Mouse (Mus musculus) 3134 (cell line): ENCODE data around the gene 4933428M09Rik.
A peak's percentile ranks its signal among the peaks of the same experiment; 100 is the strongest.
"Not testable (repeated sequence)": the region's sequence is repeated elsewhere in the genome, so short reads cannot be mapped to it uniquely, and the experiment has no call there.

Source experiments
- DNase-seq: peaks from one replicate; pipeline ENCODE4 v3.0.0-alpha.2; 2011; ENCODE audit warnings: low spot score; ENCODE audit not compliant: insufficient read length; ENCODE audit errors: extremely low read depth

The 4933428M09Rik gene

GRCm38 (mm10) chrX:139178928-139179327, at the start of gene 4933428M09Rik:
Gene 4933428M09Rik, plus strand, starts transcription at chrX:139179228.
- DNase-seq, result no peak

- no peak for DNase-seq
Measured at GRCm38 (mm10) chrX:139134031-139134430, 45.0 kb upstream of the 4933428M09Rik start.

DNA sequence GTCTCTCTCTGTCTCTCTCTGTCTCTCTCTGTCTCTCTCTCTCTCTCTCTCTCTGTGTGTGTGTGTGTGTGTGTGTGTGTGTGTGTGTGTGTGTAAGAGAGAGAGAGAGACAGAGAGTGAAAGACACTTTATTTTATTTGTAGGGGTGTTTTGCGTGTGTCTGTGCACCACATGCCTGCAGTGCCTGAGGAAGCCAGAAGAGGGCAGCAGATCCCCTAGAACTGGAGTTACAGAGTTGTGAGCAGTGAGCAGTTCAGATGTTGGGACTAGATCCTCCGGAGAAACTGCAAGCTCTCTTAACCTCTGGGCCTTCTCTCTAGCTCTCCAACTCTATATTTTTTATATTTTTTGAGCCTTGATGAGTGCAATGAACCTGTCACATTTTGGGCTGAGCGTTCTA, 12.5 kb downstream of the 4933428M09Rik start:
- DNase-seq, result not testable (repeated sequence)

GRCm38 (mm10) chrX:139194572-139195279, 15.7 kb downstream of the 4933428M09Rik start:
- DNase-seq, result no peak

DNA sequence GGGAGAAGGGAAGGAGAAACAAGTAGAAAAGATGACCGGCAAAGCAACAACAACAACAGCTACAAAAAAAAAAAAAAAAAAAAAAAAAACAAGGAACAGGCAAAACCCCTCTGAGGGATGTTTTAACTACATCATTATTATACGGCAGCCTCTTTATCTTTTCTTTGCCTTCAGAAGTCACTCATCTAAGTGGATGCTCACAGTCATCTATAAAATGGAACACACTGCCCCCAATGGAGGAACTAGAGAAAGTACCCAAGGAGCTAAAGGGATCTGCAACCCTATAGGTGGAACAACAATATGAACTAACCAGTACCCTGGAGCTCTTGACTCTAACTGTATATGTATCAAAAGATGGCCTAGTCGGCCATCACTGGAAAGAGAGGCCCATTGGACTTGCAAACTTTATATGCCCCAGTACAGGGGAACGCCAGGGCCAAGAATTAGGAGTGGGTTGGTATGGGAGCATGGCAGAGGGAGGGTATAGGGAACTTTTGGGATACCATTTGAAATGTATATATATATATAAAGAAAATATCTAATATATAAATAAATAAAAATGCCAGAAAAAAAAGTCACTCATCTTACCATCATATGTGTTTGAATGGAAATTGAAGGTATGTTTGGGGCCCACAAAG, 30.3 kb downstream of the 4933428M09Rik start:
- DNase-seq, result not testable (repeated sequence)

DNA sequence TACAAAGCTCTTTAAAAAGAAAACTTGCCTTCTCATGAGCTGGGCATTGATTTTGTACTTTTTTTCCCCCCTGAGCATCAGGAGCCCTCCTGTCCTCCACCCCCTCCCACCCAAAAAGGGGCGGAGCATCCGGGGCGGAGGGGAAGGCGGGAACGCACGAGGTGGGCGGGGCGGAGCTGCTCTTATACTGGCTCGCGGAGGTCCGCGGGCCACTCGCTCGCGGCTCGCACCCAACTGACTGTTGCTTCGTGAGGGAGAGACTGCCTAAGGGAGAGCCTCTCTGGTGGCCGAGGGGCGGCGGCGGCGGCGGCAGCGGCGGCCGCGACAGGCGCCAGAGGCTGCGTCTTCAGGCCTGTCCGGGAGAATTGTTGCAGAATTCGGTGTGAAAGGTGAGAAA, 30.8 kb downstream of the 4933428M09Rik start, which contains the start of gene Mum1l1:
Gene Mum1l1 (plus strand): TSS at position 214 of the 397 bp plus-strand sequence.
- DNase-seq, result peak; percentile 83

GRCm38 (mm10) chrX:139214765-139215164, 35.7 kb downstream of the 4933428M09Rik start:
- DNase-seq, result no peak

- DNase-seq, result no peak
Measured at GRCm38 (mm10) chrX:139216409-139216808, 37.4 kb downstream of the 4933428M09Rik start.

DNA sequence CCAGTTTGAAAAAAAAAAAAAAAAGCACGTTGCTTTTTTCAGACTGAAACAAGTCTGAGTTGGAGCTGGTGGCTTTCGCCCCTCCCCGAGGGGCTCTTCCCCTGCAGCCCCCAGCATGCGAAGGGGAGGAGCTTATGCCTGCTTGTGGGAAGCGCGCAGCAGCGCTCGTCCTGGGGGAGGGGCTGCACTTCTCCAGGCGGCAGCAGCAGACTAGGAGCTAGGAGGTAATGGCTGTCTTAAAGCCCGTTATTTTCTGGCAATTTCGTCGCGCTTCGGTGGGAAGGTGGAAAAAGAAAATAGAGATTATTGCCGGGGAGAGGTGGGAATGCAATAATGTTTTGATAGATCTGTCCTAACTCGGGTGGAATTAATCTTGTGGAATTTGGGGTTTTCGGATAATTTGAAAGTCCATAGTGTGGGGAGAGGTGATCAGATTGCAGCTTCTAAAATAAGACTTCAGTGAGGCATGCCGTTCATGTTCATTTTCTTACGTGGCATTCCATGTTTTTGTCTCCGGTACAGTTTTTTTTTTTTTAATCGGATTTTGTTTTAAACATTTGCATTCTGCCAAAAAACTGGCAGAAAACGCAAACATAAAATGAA, 38.1 kb downstream of the 4933428M09Rik start:
- no peak for DNase-seq

DNA sequence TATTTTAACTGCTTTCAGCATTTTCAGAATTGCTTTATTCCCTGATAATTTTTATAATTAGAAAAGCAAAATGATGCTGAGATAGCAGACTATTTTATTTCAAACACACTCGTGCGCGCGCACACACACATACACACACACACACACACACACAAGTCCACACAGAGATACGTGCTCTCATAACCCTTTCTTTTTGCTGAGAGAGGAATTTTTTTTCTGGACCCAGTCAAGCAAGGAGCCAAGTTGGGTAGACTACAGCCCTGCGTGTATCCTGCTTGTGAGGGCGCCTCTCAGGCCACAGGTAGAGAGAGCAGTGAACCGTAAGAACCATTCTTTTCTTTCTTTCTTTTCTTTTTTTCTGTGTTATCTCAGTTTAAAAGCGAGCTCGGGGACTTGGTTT, 38.7 kb downstream of the 4933428M09Rik start:
- no peak for DNase-seq

GRCm38 (mm10) chrX:139219017-139219416, 40.0 kb downstream of the 4933428M09Rik start:
- DNase-seq, result no peak

DNA sequence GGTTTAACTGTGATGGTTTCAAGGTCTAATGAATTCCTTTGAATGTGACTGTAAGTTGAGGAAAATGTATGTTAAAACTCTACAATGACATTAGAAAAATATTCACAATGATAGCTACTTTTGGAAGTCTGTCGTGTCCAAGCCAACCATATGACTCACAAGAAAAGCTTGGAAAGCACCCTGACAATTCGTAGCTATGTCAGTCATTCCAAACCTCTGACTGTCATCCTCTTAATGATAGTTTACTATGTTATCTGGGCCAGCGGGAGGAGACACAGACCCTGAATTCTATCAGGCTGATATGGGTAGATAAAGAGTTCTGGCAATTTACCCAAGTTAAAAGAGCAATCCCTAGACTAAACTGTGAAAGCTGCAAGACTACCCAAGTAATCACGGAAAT, 41.8 kb downstream of the 4933428M09Rik start:
- DNase-seq, result peak; percentile 39

DNA sequence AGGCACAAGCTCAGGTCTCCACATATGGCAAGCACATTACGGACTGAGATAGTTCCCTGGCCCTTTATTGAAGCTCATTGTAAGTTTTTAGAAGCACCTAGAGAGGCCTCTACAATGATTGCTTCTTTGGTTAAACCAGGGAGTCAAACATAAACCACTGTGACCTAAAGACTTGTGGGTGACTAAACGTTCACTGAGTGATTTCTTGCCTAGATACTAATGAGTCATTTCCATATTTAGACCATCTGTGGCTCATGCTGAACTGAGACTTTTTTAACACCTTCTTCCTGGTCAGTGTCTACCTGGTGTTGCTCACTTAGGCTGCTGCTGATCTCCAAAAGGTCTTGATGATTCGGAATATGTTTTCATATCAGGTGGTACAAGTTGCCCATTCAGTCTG, 42.9 kb downstream of the 4933428M09Rik start:
- peak; percentile 19 for DNase-seq
